Mouse (Mus musculus): ENCODE data around the gene Nkx6-1.

GRCm38 (mm10) chr5:101663621-101664422 is 974 bp downstream of the Nkx6-1 start:
- no peak for TF ChIP-seq CTCF (IDR thresholded peaks at IDR 0.05; ENCODE audit: control insufficient read depth, insufficient read depth, low read length)
- no peak for TF ChIP-seq POLR2A (IDR thresholded peaks at IDR 0.05; ENCODE audit: borderline replicate concordance, control insufficient read depth, low read depth, low read length)

Data from bone marrow, adult 2 months (tissue).